ENCODE assay signal across 10 mouse cellular contexts in genomic region chr5:24952842-24953741, GRCm38 (mm10).
A peak's percentile ranks its signal among the peaks of the same experiment; 100 is the strongest.
DNase-seq lines count a peak whose midpoint lies in the region; ATAC-seq and TF ChIP-seq lines count a peak whose summit lies in the region.
"Had no signal": no experiment of that assay in that cellular context is flagged by ENCODE, and none has a peak within 500 bp of the region (broad histone marks: within the 10 kb centered on the region; RNA-seq: fewer than 3 reads in every experiment).

No protein-coding gene starts in this region.

- H3K4me2 ChIP-seq in midbrain, embryonic 13.5 days (replicated peaks), result no peak overlapping the region
- H3K4me2 ChIP-seq in forebrain, postnatal 0 days (ENCODE audit: low read depth), result no peak overlapping the region
- H3K4me2 ChIP-seq: embryonic facial prominence, embryonic 15.5 days had no signal

- no peak overlapping the region for H3K9ac ChIP-seq in midbrain, embryonic 13.5 days (replicated peaks)
- H3K9ac ChIP-seq in forebrain, postnatal 0 days, result no peak overlapping the region
- H3K9ac ChIP-seq: embryonic facial prominence, embryonic 15.5 days had no signal

- ATAC-seq in frontal cortex, adult (ENCODE audit: low TSS enrichment), result peak; percentile 39
- peak; percentile 40; the same call in 1 of the 2 replicates for ATAC-seq in midbrain, embryonic 13.5 days
- peak; percentile 60 for ATAC-seq in forebrain, postnatal 0 days

- WGBS in midbrain, embryonic 13.5 days, result 69% methylated on average over 16 of the region's 16 CpGs
- WGBS in midbrain, embryonic 10.5 days, result 78% methylated on average over 16 of the region's 16 CpGs
- 47% methylated on average over 16 of the region's 16 CpGs for WGBS in forebrain, postnatal 0 days

- peaks cover 7% of the 10 kb centered on the region for H3K4me1 ChIP-seq in midbrain, embryonic 13.5 days (replicated peaks)
- H3K4me1 ChIP-seq in midbrain, embryonic 10.5 days, result peaks cover 12% of the 10 kb centered on the region; the same call in 1 of the 2 replicates
- H3K4me1 ChIP-seq in forebrain, postnatal 0 days (ENCODE audit: insufficient read depth), result no peaks in the 10 kb centered on the region
- H3K4me1 ChIP-seq: embryonic facial prominence, embryonic 15.5 days had no signal

- H3K27me3 ChIP-seq in midbrain, embryonic 13.5 days, result no peaks in the 10 kb centered on the region
- H3K27me3 ChIP-seq in midbrain, embryonic 10.5 days (ENCODE audit: low read depth, poor library complexity, severe bottlenecking), result no peaks in the 10 kb centered on the region
- no peaks in the 10 kb centered on the region for H3K27me3 ChIP-seq in forebrain, postnatal 0 days (ENCODE audit: insufficient read depth, low read length)
- H3K27me3 ChIP-seq: embryonic facial prominence, embryonic 15.5 days had no signal

- H3K27ac ChIP-seq in midbrain, embryonic 13.5 days, result no peak overlapping the region
- no peak overlapping the region for H3K27ac ChIP-seq in midbrain, embryonic 10.5 days (replicated peaks)
- H3K27ac ChIP-seq in forebrain, postnatal 0 days (ENCODE audit: low read depth, low read length), result no peak overlapping the region
- H3K27ac ChIP-seq: embryonic facial prominence, embryonic 15.5 days had no signal

- no peaks in the 10 kb centered on the region for H3K9me3 ChIP-seq in midbrain, embryonic 13.5 days
- no peaks in the 10 kb centered on the region for H3K9me3 ChIP-seq in midbrain, embryonic 10.5 days (replicated peaks)
- H3K9me3 ChIP-seq in forebrain, postnatal 0 days (ENCODE audit: low read length), result no peaks in the 10 kb centered on the region
- H3K9me3 ChIP-seq: embryonic facial prominence, embryonic 15.5 days had no signal

- no peak for DNase-seq in frontal cortex, postnatal 14 days (ENCODE audit: low spot score in 2 of 2)
- DNase-seq in midbrain, embryonic 10.5 days (ENCODE audit: low spot score), result no peak
- peak; percentile 45 for DNase-seq in forebrain, postnatal 0 days
- peak; percentile 26 to 66 for DNase-seq in layer of hippocampus, postnatal 14 days (ENCODE audit: low spot score in 2 of 2)
- no peak for DNase-seq in urinary bladder, postnatal 14 days (ENCODE audit: low spot score)
- no peak for DNase-seq in urinary bladder, adult 2 months (ENCODE audit: low spot score)

- H3K36me3 ChIP-seq in midbrain, embryonic 13.5 days, result no peaks in the 10 kb centered on the region
- H3K36me3 ChIP-seq in midbrain, embryonic 10.5 days, result no peaks in the 10 kb centered on the region
- H3K36me3 ChIP-seq in forebrain, postnatal 0 days (ENCODE audit: insufficient read depth), result no peaks in the 10 kb centered on the region
- H3K36me3 ChIP-seq: embryonic facial prominence, embryonic 15.5 days had no signal

- H3K4me3 ChIP-seq in midbrain, embryonic 13.5 days (replicated peaks), result no peak overlapping the region
- no peak overlapping the region for H3K4me3 ChIP-seq in midbrain, embryonic 10.5 days
- H3K4me3 ChIP-seq in forebrain, postnatal 0 days (ENCODE audit: low read depth, low read length), result no peak overlapping the region
- H3K4me3 ChIP-seq: embryonic facial prominence, embryonic 15.5 days; megakaryocyte, embryonic 14.5 days had no signal

- no peak for TF ChIP-seq CTCF in forebrain, postnatal 0 days (IDR thresholded peaks at IDR 0.05; ENCODE audit: low read depth)

Comparison
In these comparisons a context has a peak if more than half of its experiments do, and no peak if none do; other contexts are left out.
1. DNase-seq: peak in forebrain, postnatal 0 days (single experiment) and layer of hippocampus, postnatal 14 days (2 of 2); none in frontal cortex, postnatal 14 days (0 of 2), midbrain, embryonic 10.5 days (single experiment), urinary bladder, postnatal 14 days (single experiment) and urinary bladder, adult 2 months (single experiment).
2. Peak in every context shown above with its lines, with median percentiles within 50 percentile points of each other: ATAC-seq.